Mouse (Mus musculus): ENCODE measurements around the gene Klhl22. TPM values are rescaled to one million over a fixed set of nuclear protein-coding genes. Genes with fewer than 3 reads are reported as not detected.
A peak's percentile ranks its signal among the peaks of the same experiment; 100 is the strongest.

The Klhl22 gene
- total and polyA plus RNA-seq, 3 experiments, result not detected

DNA sequence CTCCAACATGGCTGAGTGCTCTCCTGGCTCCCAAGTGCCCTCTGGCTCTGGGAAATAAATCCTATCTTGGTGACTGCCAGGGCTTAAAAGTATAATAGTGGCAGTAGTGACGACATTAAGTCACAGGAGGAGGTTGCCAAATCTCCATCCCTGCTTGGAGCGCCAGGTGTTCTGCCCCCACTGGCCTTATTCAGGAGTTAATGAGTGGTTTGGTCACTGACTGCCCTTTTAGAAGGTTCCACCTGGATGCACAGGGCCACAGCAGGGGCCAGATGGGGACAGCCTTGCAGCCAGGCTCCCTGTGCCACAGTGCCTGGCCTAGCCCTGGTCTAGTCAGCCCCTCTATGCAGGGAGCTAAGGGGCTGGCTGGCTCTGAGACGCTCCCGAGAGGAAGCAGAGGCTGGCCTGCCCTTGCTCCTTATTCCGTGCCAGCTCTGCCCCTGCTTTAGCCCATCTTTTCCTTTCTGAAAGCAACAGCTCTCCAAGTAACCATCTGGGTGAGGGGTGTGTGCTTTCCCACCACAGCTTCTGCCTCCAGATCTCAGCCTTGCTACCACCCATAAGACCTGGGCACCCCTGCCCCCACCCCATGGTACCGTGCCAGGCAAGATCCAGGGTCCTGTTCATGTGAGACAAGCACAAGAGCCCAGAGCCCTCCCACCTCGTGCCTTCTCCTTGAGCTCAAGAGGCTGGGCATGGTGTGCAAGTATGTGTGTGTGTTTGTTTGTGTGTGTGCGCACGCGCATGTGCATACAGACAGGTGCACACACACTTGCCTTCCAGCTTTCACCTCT, 71.2 kb downstream of the Klhl22 start:
- dilution Hi-C loops (cut with MboI; ENCODE audit: extremely low pct_ligation_motif_present, extremely low pct_unique_long_range_greater_than_20kb, low sequenced_read_pairs), result no loop called here
- Histone ChIP-seq H3K4me2 (ENCODE audit: insufficient read depth, low read depth, poor library complexity, severe bottlenecking) (no peak overlapping the region), H3K27me3 (replicated peaks) (peaks cover 6% of the 10 kb centered on the region)

DNA sequence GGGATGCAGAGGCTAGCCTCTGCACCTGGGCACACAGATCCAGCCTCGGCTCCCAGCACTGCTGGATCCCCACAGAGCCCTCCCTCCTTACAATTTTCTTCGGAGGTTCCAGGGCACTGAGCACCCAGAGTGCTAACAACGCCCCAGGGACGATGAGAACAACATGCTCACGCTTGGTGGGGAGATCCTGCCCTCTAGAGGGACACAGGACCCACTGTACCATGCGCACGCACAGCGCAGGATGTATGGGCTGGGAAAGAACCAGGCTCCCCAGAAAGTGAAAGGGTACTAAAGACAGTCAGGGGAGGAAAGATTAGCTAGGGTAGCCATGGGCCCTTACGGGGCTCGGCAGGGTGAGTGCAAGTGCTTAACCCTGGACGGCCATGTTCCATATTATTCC, 72.4 kb downstream of the Klhl22 start:
- TF ChIP-seq EP300 (IDR thresholded peaks at IDR 0.05; ENCODE audit: low read length) (no peak), CTCF (conservative IDR thresholded peaks at IDR 0.05 in 1 of 2, IDR thresholded peaks at IDR 0.05 in 1 of 2; ENCODE audit: low read depth in 2 of 2, low read length in 2 of 2) (peak in 1 of 2 experiments; percentile 39; a peak in 2 of 4 replicates), NRF1 (IDR thresholded peaks at IDR 0.05; ENCODE audit: low read depth, low read length) (0 out of 2 replicates have a peak, but pooled peaks have one; percentile 13), ELF1 (IDR thresholded peaks at IDR 0.05; ENCODE audit: low read depth, low read length) (no peak), E2F4 (IDR thresholded peaks at IDR 0.05; ENCODE audit: insufficient replicate concordance, low read depth, low read length) (no peak), MAZ (IDR thresholded peaks at IDR 0.05; ENCODE audit: low read depth, low read length) (no peak), MEF2A (IDR thresholded peaks at IDR 0.05; ENCODE audit: borderline replicate concordance, low read depth, low read length) (no peak), RAD21 (IDR thresholded peaks at IDR 0.05; ENCODE audit: low read depth, low read length) (peak; percentile 13)
- Histone ChIP-seq H3K79me2 (replicated peaks; ENCODE audit: control insufficient read depth, extremely low read depth, insufficient read depth, poor library complexity, severe bottlenecking) (no peaks in the 10 kb centered on the region), H3K9me3 (replicated peaks; ENCODE audit: low read length) (peaks cover 4% of the 10 kb centered on the region), H3K4me2 (ENCODE audit: insufficient read depth, low read depth, poor library complexity, severe bottlenecking) (no peak overlapping the region), H3K9ac (ENCODE audit: insufficient read depth, low read depth) (no peak overlapping the region), H3K36me3 (replicated peaks in 1 of 2; ENCODE audit: control insufficient read depth in 1 of 2, insufficient read depth in 1 of 2, low read length in 1 of 2) (no peaks in the 10 kb centered on the region), H3K4me1 (ENCODE audit: control insufficient read depth in 1 of 2, insufficient read depth in 2 of 2) (no peaks in the 10 kb centered on the region), H3K27me3 (replicated peaks) (peaks cover 4% of the 10 kb centered on the region), H3K4me3 (replicated peaks in 1 of 3; ENCODE audit: low read depth in 2 of 3, low read length in 2 of 3, poor library complexity in 1 of 3) (no peak overlapping the region), H3K27ac (ENCODE audit: insufficient read depth, low read depth) (no peak overlapping the region)
- in situ Hi-C loops (cut with MboI; ENCODE audit: low pct_ligation_motif_present, low pct_unique_long_range_greater_than_20kb, low sequenced_read_pairs), result no loop called here
- no peak for DNase-seq (ENCODE audit: extremely low read depth)
- dilution Hi-C loops (cut with MboI; ENCODE audit: extremely low pct_ligation_motif_present, extremely low pct_unique_long_range_greater_than_20kb, low sequenced_read_pairs), result no loop called here

More for the DNA sequence above, 71.2 kb downstream of the Klhl22 start:
- no peak for DNase-seq (ENCODE audit: extremely low read depth)
- Histone ChIP-seq H3K27ac (ENCODE audit: insufficient read depth, low read depth) (no peak overlapping the region), H3K9me3 (replicated peaks; ENCODE audit: low read length) (peaks cover 4% of the 10 kb centered on the region), H3K36me3 (replicated peaks in 1 of 2; ENCODE audit: control insufficient read depth in 1 of 2, insufficient read depth in 1 of 2, low read length in 1 of 2) (no peaks in the 10 kb centered on the region), H3K79me2 (replicated peaks; ENCODE audit: control insufficient read depth, extremely low read depth, insufficient read depth, poor library complexity, severe bottlenecking) (no peaks in the 10 kb centered on the region), H3K9ac (ENCODE audit: insufficient read depth, low read depth) (no peak overlapping the region), H3K4me3 (replicated peaks in 1 of 3; ENCODE audit: low read depth in 2 of 3, low read length in 2 of 3, poor library complexity in 1 of 3) (no peak overlapping the region), H3K4me1 (ENCODE audit: control insufficient read depth in 1 of 2, insufficient read depth in 2 of 2) (no peaks in the 10 kb centered on the region)
- in situ Hi-C loops (cut with MboI; ENCODE audit: low pct_ligation_motif_present, low pct_unique_long_range_greater_than_20kb, low sequenced_read_pairs), result no loop called here
- TF ChIP-seq UBTF (IDR thresholded peaks at IDR 0.05; ENCODE audit: low read depth, low read length), result no peak
- no peak for TF ChIP-seq SMC3 (IDR thresholded peaks at IDR 0.05; ENCODE audit: low read depth, low read length)
- no peak for TF ChIP-seq USF2 (conservative IDR thresholded peaks at IDR 0.05; ENCODE audit: low read depth, low read length)
- TF ChIP-seq KAT2A (IDR thresholded peaks at IDR 0.05; ENCODE audit: insufficient replicate concordance, low read length), result no peak
- TF ChIP-seq E2F4 (IDR thresholded peaks at IDR 0.05; ENCODE audit: insufficient replicate concordance, low read depth, low read length), result no peak
- no peak for TF ChIP-seq USF1 (IDR thresholded peaks at IDR 0.05; ENCODE audit: low read depth, low read length)
- TF ChIP-seq GABPA (IDR thresholded peaks at IDR 0.05; ENCODE audit: insufficient replicate concordance, low read depth, low read length), result no peak
- no peak for TF ChIP-seq CTCF (conservative IDR thresholded peaks at IDR 0.05 in 1 of 2, IDR thresholded peaks at IDR 0.05 in 1 of 2; ENCODE audit: low read depth in 2 of 2, low read length in 2 of 2)

Measured in CH12.LX (cell line).